Mouse (Mus musculus) testis, postnatal 10 days (tissue): ENCODE measurements at regions not wholly inside any gene's neighbourhood (a gene's known extent, or its start where the extent isn't known, plus 50 kb on each side); places are given as distances from the start of the nearest gene placed in this dataset.

Experiments
- DNase-seq: peaks from one replicate; pipeline ENCODE4 v3.0.0; 2021; ENCODE audit warnings: low spot score

GRCm38 (mm10) chr15:62476452-62476851, 1368.5 kb downstream of the Gsdmc2 start:
- DNase-seq: no peak

GRCm38 (mm10) chr15:62470683-62471331, 1374.2 kb downstream of the Gsdmc2 start:
- DNase-seq: no peak

GRCm38 (mm10) chr15:62468076-62468475, 1376.9 kb downstream of the Gsdmc2 start:
- DNase-seq: no peak

GRCm38 (mm10) chr15:62466856-62467255, 1378.1 kb downstream of the Gsdmc2 start:
- DNase-seq: no peak

- no peak for DNase-seq
Measured at GRCm38 (mm10) chr15:62465026-62465839, 1379.7 kb downstream of the Gsdmc2 start.

- peak; percentile 72 for DNase-seq
Measured at GRCm38 (mm10) chr15:62462698-62463097, 1382.3 kb downstream of the Gsdmc2 start.

GRCm38 (mm10) chr15:62461398-62462051, 1383.5 kb downstream of the Gsdmc2 start:
- no peak for DNase-seq

- no peak for DNase-seq
Measured at GRCm38 (mm10) chr15:62460724-62461123, 1384.3 kb downstream of the Gsdmc2 start.

- DNase-seq: no peak
Measured at GRCm38 (mm10) chr15:62460026-62460607, 1384.9 kb downstream of the Gsdmc2 start.

- DNase-seq: no peak
Measured at GRCm38 (mm10) chr15:62457990-62458389, 1387.0 kb downstream of the Gsdmc2 start.

GRCm38 (mm10) chr15:62457051-62457664, 1387.8 kb downstream of the Gsdmc2 start:
- no peak for DNase-seq

- DNase-seq: no peak
Measured at GRCm38 (mm10) chr15:62456020-62456419, 1389.0 kb downstream of the Gsdmc2 start.

- DNase-seq: no peak
Measured at GRCm38 (mm10) chr15:62448116-62448515, 1396.9 kb downstream of the Gsdmc2 start.

- no peak for DNase-seq
Measured at GRCm38 (mm10) chr15:62439211-62439610, 1405.8 kb downstream of the Gsdmc2 start.

- no peak for DNase-seq
Measured at GRCm38 (mm10) chr15:62436631-62437030, 1408.3 kb downstream of the Gsdmc2 start.

- no peak for DNase-seq
Measured at GRCm38 (mm10) chr15:62435141-62435680, 1409.8 kb downstream of the Gsdmc2 start.

- DNase-seq: no peak
Measured at GRCm38 (mm10) chr15:62432742-62433245, 1412.2 kb downstream of the Gsdmc2 start.

- no peak for DNase-seq
Measured at GRCm38 (mm10) chr15:62431150-62431678, 1413.8 kb downstream of the Gsdmc2 start.

GRCm38 (mm10) chr15:62422995-62423394, 1422.0 kb downstream of the Gsdmc2 start:
- no peak for DNase-seq

GRCm38 (mm10) chr15:62421073-62421851, 1423.7 kb downstream of the Gsdmc2 start:
- DNase-seq: no peak
